Comparison of ENCODE assay signal across 9 mouse cellular contexts in genomic region chr9:83962098-83963086, GRCm38 (mm10). TPM values are rescaled to one million over a fixed set of nuclear protein-coding genes. Genes with fewer than 3 reads are reported as not detected.
A peak's percentile ranks its signal among the peaks of the same experiment; 100 is the strongest.
DNase-seq lines count a peak whose midpoint lies in the region; ATAC-seq and TF ChIP-seq lines count a peak whose summit lies in the region.
"Had no signal": no experiment of that assay in that cellular context is flagged by ENCODE, and none has a peak within 500 bp of the region (broad histone marks: within the 10 kb centered on the region; RNA-seq: fewer than 3 reads in every experiment).

No protein-coding gene starts in this region.

- 87% methylated on average over 10 of the region's 10 CpGs for WGBS in heart, embryonic 10.5 days
- 45% methylated on average over 10 of the region's 10 CpGs for WGBS in kidney, embryonic 16.5 days
- 47% methylated on average over 10 of the region's 10 CpGs for WGBS in lung, adult 2 months
- WGBS in intestine, embryonic 15.5 days, result 72% methylated on average over 10 of the region's 10 CpGs

- no peaks in the 10 kb centered on the region for H3K9me3 ChIP-seq in heart, embryonic 10.5 days
- no peaks in the 10 kb centered on the region; the same call in 1 of the 2 replicates for H3K9me3 ChIP-seq in kidney, embryonic 16.5 days (ENCODE audit: low read length)
- no peaks in the 10 kb centered on the region for H3K9me3 ChIP-seq in intestine, embryonic 15.5 days
- H3K9me3 ChIP-seq: embryonic facial prominence, embryonic 12.5 days had no signal

- H3K36me3 ChIP-seq in heart, embryonic 10.5 days, result no peaks in the 10 kb centered on the region
- H3K36me3 ChIP-seq in kidney, embryonic 16.5 days (ENCODE audit: insufficient read depth, low read length), result no peaks in the 10 kb centered on the region
- H3K36me3 ChIP-seq in intestine, embryonic 15.5 days, result no peaks in the 10 kb centered on the region
- H3K36me3 ChIP-seq: embryonic facial prominence, embryonic 12.5 days had no signal

- H3K4me1 ChIP-seq in heart, embryonic 10.5 days, result no peaks in the 10 kb centered on the region
- peaks cover 11% of the 10 kb centered on the region for H3K4me1 ChIP-seq in kidney, embryonic 16.5 days (ENCODE audit: insufficient read depth, low read length)
- peaks cover 5% of the 10 kb centered on the region for H3K4me1 ChIP-seq in lung, adult 2 months (ENCODE audit: control insufficient read depth, insufficient read depth, low read length)
- no peaks in the 10 kb centered on the region for H3K4me1 ChIP-seq in intestine, embryonic 15.5 days (replicated peaks)

- no peak overlapping the region for H3K9ac ChIP-seq in kidney, embryonic 16.5 days (replicated peaks; ENCODE audit: low read length)
- H3K9ac ChIP-seq in intestine, embryonic 15.5 days, result no peak overlapping the region
- H3K9ac ChIP-seq: embryonic facial prominence, embryonic 12.5 days had no signal

- no peak overlapping the region for H3K27ac ChIP-seq in heart, embryonic 10.5 days
- H3K27ac ChIP-seq in kidney, embryonic 16.5 days (ENCODE audit: low read length), result no peak overlapping the region
- no peak overlapping the region for H3K27ac ChIP-seq in intestine, embryonic 15.5 days
- H3K27ac ChIP-seq: embryonic facial prominence, embryonic 12.5 days had no signal

- no peak overlapping the region for H3K4me2 ChIP-seq in kidney, embryonic 16.5 days (replicated peaks; ENCODE audit: low read depth, low read length)
- H3K4me2 ChIP-seq in intestine, embryonic 15.5 days (replicated peaks), result no peak overlapping the region
- H3K4me2 ChIP-seq: embryonic facial prominence, embryonic 12.5 days had no signal

- no peak for TF ChIP-seq CTCF in lung, adult 2 months (IDR thresholded peaks at IDR 0.05; ENCODE audit: insufficient read depth, low read length)

- TF ChIP-seq POLR2A in lung, adult 2 months (IDR thresholded peaks at IDR 0.05; ENCODE audit: borderline replicate concordance, extremely low read depth, low read depth, low read length), result no peak

- peak; percentile 61; the same call in 1 of the 2 replicates for ATAC-seq in kidney, embryonic 16.5 days (ENCODE audit: low FRiP score, low TSS enrichment)
- no peak for ATAC-seq in intestine, embryonic 15.5 days

- peak; percentile 92 for DNase-seq in heart, adult 11 months
- no peak for DNase-seq in heart, embryonic 10.5 days (ENCODE audit: low spot score)
- DNase-seq in adrenal gland, postnatal 10 days, result peak; percentile 91
- peak; percentile 52 to 58 for DNase-seq in frontal cortex, postnatal 14 days (ENCODE audit: low spot score in 2 of 2)
- DNase-seq in lung, adult 2 months, result peak; percentile 14
- DNase-seq in right cerebral cortex, postnatal 25 days, result peak; percentile 34

- no peak overlapping the region for H3K4me3 ChIP-seq in heart, embryonic 10.5 days
- no peak overlapping the region for H3K4me3 ChIP-seq in kidney, embryonic 16.5 days (ENCODE audit: low read length)
- no peak overlapping the region for H3K4me3 ChIP-seq in lung, adult 2 months (replicated peaks; ENCODE audit: extremely low read depth, low read depth, low read length)
- H3K4me3 ChIP-seq in intestine, embryonic 15.5 days (replicated peaks), result no peak overlapping the region
- H3K4me3 ChIP-seq: embryonic facial prominence, embryonic 12.5 days had no signal

- no peaks in the 10 kb centered on the region for H3K27me3 ChIP-seq in heart, embryonic 10.5 days (ENCODE audit: insufficient read depth, poor library complexity, severe bottlenecking)
- no peaks in the 10 kb centered on the region for H3K27me3 ChIP-seq in kidney, embryonic 16.5 days (ENCODE audit: insufficient read depth, low read length)
- H3K27me3 ChIP-seq in intestine, embryonic 15.5 days (replicated peaks), result no peaks in the 10 kb centered on the region
- H3K27me3 ChIP-seq: embryonic facial prominence, embryonic 12.5 days had no signal

RNA-seq across cellular contexts. Expression of gene Bckdhb, which starts 37.4 kb away (rescaled TPM):
- polyA plus RNA-seq in heart, embryonic 10.5 days (2016; fragmentation: Nextera tagmentation; extraction: Ambion mirVana), result 49.6 and 52.3 TPM in 2 replicates
- 100 to 1,000 TPM; 208 to 221 TPM for total RNA-seq in adrenal gland, postnatal 10 days (2021)
- 51.2 and 57.0 TPM in 2 replicates for polyA plus RNA-seq in kidney, embryonic 16.5 days (2015; fragmentation: Nextera tagmentation; extraction: Ambion mirVana)
- 10.4 and 13.9 TPM in 2 replicates for polyA plus RNA-seq in lung, adult 2 months (2012; rRNA removed)
- 39.5 and 41.2 TPM in 2 replicates for polyA plus RNA-seq in intestine, embryonic 15.5 days (2015; fragmentation: Nextera tagmentation; extraction: Ambion mirVana)
